Mouse (Mus musculus): ENCODE measurements around the gene Kif23. TPM values are rescaled to one million over a fixed set of nuclear protein-coding genes. Genes with fewer than 3 reads are reported as not detected.

Kif23 gene
- polyA plus RNA-seq, 1 experiment from 2014 or later: 106 TPM

GRCm38 (mm10) chr9:61872246-61872941, 74.2 kb downstream of the Kif23 start:
- no peak overlapping the region for H3K4me3 ChIP-seq (replicated peaks)
- H3K4me2 ChIP-seq: no peak overlapping the region
- no peaks in the 10 kb centered on the region for H3K9me3 ChIP-seq
- H3K4me1 ChIP-seq: peaks cover 1% of the 10 kb centered on the region; the same call in 1 of the 2 replicates
- WGBS: 75% methylated on average over 8 of the region's 8 CpGs
- H3K27me3 ChIP-seq (replicated peaks): no peaks in the 10 kb centered on the region
- H3K27ac ChIP-seq: no peak overlapping the region
- H3K36me3 ChIP-seq: no peaks in the 10 kb centered on the region
- no peak overlapping the region for H3K9ac ChIP-seq
- ATAC-seq (ENCODE audit: insufficient read depth, low FRiP score, low read depth): no peak

GRCm38 (mm10) chr9:61871839-61872238, 74.7 kb downstream of the Kif23 start:
- no peaks in the 10 kb centered on the region for H3K27me3 ChIP-seq (replicated peaks)
- WGBS: 77% methylated on average over 6 of the region's 6 CpGs
- no peak overlapping the region for H3K27ac ChIP-seq
- no peak overlapping the region for H3K4me2 ChIP-seq
- H3K4me1 ChIP-seq: no peaks in the 10 kb centered on the region
- no peak for ATAC-seq (ENCODE audit: insufficient read depth, low FRiP score, low read depth)
- H3K9ac ChIP-seq: no peak overlapping the region
- no peak overlapping the region for H3K4me3 ChIP-seq (replicated peaks)
- H3K36me3 ChIP-seq: no peaks in the 10 kb centered on the region
- no peaks in the 10 kb centered on the region for H3K9me3 ChIP-seq

GRCm38 (mm10) chr9:61867659-61868058, 78.9 kb downstream of the Kif23 start:
- Histone ChIP-seq H3K9ac (no peak overlapping the region), H3K27ac (no peak overlapping the region), H3K4me1 (no peaks in the 10 kb centered on the region), H3K4me3 (replicated peaks) (no peak overlapping the region), H3K27me3 (replicated peaks) (no peaks in the 10 kb centered on the region), H3K36me3 (no peaks in the 10 kb centered on the region), H3K9me3 (no peaks in the 10 kb centered on the region), H3K4me2 (no peak overlapping the region)
- ATAC-seq (ENCODE audit: insufficient read depth, low FRiP score, low read depth): no peak
- WGBS: 67% methylated on average over 11 of the region's 11 CpGs

Other genes starting within 250 kb of the Kif23 start
- 1,334 and 1,421 TPM in 2 replicates for gene Rplp1, start 32.2 kb downstream of the Kif23 start, polyA plus RNA-seq (2015; fragmentation: Nextera tagmentation; extraction: Ambion mirVana)
- gene Paqr5, start 80.1 kb upstream of the Kif23 start, polyA plus RNA-seq (2015; fragmentation: Nextera tagmentation; extraction: Ambion mirVana): 20.5 and 30.6 TPM in 2 replicates
- gene Glce, start 175.9 kb upstream of the Kif23 start, polyA plus RNA-seq (2015; fragmentation: Nextera tagmentation; extraction: Ambion mirVana): 22.1 and 23.3 TPM in 2 replicates

Measured in stomach, embryonic 15.5 days (tissue).